ENCODE assay signal across 10 mouse cellular contexts in genomic region chr1:137901996-137902395, GRCm38 (mm10).
DNase-seq lines count a peak whose midpoint lies in the region; ATAC-seq and TF ChIP-seq lines count a peak whose summit lies in the region.
"Had no signal": no experiment of that assay in that cellular context is flagged by ENCODE, and none has a peak within 500 bp of the region (broad histone marks: within the 10 kb centered on the region; RNA-seq: fewer than 3 reads in every experiment).

No protein-coding gene starts in this region.

- no peak overlapping the region for H3K27ac ChIP-seq in heart, embryonic 16.5 days (ENCODE audit: low read length)
- H3K27ac ChIP-seq in embryonic facial prominence, embryonic 10.5 days (replicated peaks) = no peak overlapping the region; the same call in 1 of the 2 replicates
- peak overlapping the region; percentile 72 for H3K27ac ChIP-seq in hindbrain, embryonic 12.5 days
- H3K27ac ChIP-seq in midbrain, postnatal 0 days (ENCODE audit: low read depth, low read length) = peak overlapping the region; percentile 33; the same call in 1 of the 2 replicates

- peak overlapping the region; percentile 33; the same call in 1 of the 2 replicates for H3K9ac ChIP-seq in heart, embryonic 16.5 days (ENCODE audit: low read length)
- peak overlapping the region; percentile 15 for H3K9ac ChIP-seq in hindbrain, embryonic 12.5 days
- peak overlapping the region; percentile 50; the same call in 1 of the 2 replicates for H3K9ac ChIP-seq in midbrain, postnatal 0 days (replicated peaks; ENCODE audit: low read length, poor library complexity, severe bottlenecking)

- 64% methylated on average over 4 of the region's 4 CpGs for WGBS in heart, embryonic 16.5 days
- 59% methylated on average over 4 of the region's 4 CpGs for WGBS in embryonic facial prominence, embryonic 10.5 days
- 41% methylated on average over 4 of the region's 4 CpGs for WGBS in hindbrain, embryonic 12.5 days
- WGBS in midbrain, postnatal 0 days = 20% methylated on average over 4 of the region's 4 CpGs

- no peaks in the 10 kb centered on the region for H3K9me3 ChIP-seq in heart, embryonic 16.5 days (replicated peaks; ENCODE audit: control insufficient read depth, low read length)
- no peaks in the 10 kb centered on the region for H3K9me3 ChIP-seq in embryonic facial prominence, embryonic 10.5 days
- H3K9me3 ChIP-seq in hindbrain, embryonic 12.5 days (replicated peaks) = no peaks in the 10 kb centered on the region
- H3K9me3 ChIP-seq in midbrain, postnatal 0 days (ENCODE audit: low read length) = no peaks in the 10 kb centered on the region

- ATAC-seq in heart, embryonic 16.5 days (replicated peaks; ENCODE audit: extremely low read depth, insufficient read depth, low FRiP score) = no peak
- ATAC-seq in hindbrain, embryonic 12.5 days (ENCODE audit: low FRiP score) = no peak
- no peak for ATAC-seq in midbrain, postnatal 0 days (ENCODE audit: low FRiP score)

- TF ChIP-seq CTCF in midbrain, postnatal 0 days (IDR thresholded peaks at IDR 0.05) = no peak

- H3K36me3 ChIP-seq in heart, embryonic 16.5 days (ENCODE audit: control insufficient read depth, insufficient read depth) = no peaks in the 10 kb centered on the region
- peaks cover 5% of the 10 kb centered on the region; the same call in 1 of the 2 replicates for H3K36me3 ChIP-seq in embryonic facial prominence, embryonic 10.5 days (replicated peaks)
- H3K36me3 ChIP-seq in hindbrain, embryonic 12.5 days = no peaks in the 10 kb centered on the region
- no peaks in the 10 kb centered on the region for H3K36me3 ChIP-seq in midbrain, postnatal 0 days (ENCODE audit: insufficient read depth, low read length)

- H3K4me2 ChIP-seq in heart, embryonic 16.5 days (ENCODE audit: low read depth, low read length) = peak overlapping the region; percentile 48
- H3K4me2 ChIP-seq in hindbrain, embryonic 12.5 days (replicated peaks) = peak overlapping the region; percentile 50
- peak overlapping the region; percentile 59 for H3K4me2 ChIP-seq in midbrain, postnatal 0 days (ENCODE audit: low read depth, low read length, poor library complexity, severe bottlenecking)

- H3K4me1 ChIP-seq in heart, embryonic 16.5 days (ENCODE audit: control insufficient read depth, insufficient read depth, low read length) = peaks cover 22% of the 10 kb centered on the region
- peaks cover 49% of the 10 kb centered on the region for H3K4me1 ChIP-seq in embryonic facial prominence, embryonic 10.5 days
- peaks cover 29% of the 10 kb centered on the region for H3K4me1 ChIP-seq in hindbrain, embryonic 12.5 days
- 0 out of 2 replicates have a peak, but pooled peaks cover 5% of the 10 kb centered on the region for H3K4me1 ChIP-seq in midbrain, postnatal 0 days (ENCODE audit: insufficient read depth, low read length)

- no peak for DNase-seq in heart, adult 18-20 months
- DNase-seq in embryonic facial prominence, embryonic 10.5 days (ENCODE audit: low spot score) = no peak
- no peak for DNase-seq in midbrain, postnatal 0 days (ENCODE audit: low spot score)
- DNase-seq in adipocyte (ENCODE audit: low spot score) = no peak
- no peak for DNase-seq in c-Kit-positive CD71-positive TER-119-positive erythroid progenitor cells, embryonic 14.5 days (ENCODE audit: low spot score)
- DNase-seq in testis, postnatal 10 days (ENCODE audit: low spot score) = no peak
- DNase-seq: cerebellum, adult 8-10 months; gastrocnemius, postnatal 10 days had no signal

- H3K4me3 ChIP-seq in heart, embryonic 16.5 days (ENCODE audit: low read length) = peak overlapping the region; percentile 15; the same call in 1 of the 2 replicates
- peak overlapping the region; percentile 79 for H3K4me3 ChIP-seq in embryonic facial prominence, embryonic 10.5 days
- H3K4me3 ChIP-seq in hindbrain, embryonic 12.5 days = peak overlapping the region; percentile 63
- peak overlapping the region; percentile 70 for H3K4me3 ChIP-seq in midbrain, postnatal 0 days (ENCODE audit: low read depth, low read length)

- no peaks in the 10 kb centered on the region for H3K27me3 ChIP-seq in heart, embryonic 16.5 days (ENCODE audit: control insufficient read depth, insufficient read depth, low read length)
- no peaks in the 10 kb centered on the region for H3K27me3 ChIP-seq in embryonic facial prominence, embryonic 10.5 days (replicated peaks; ENCODE audit: low read depth, poor library complexity, severe bottlenecking)
- no peaks in the 10 kb centered on the region for H3K27me3 ChIP-seq in hindbrain, embryonic 12.5 days
- no peaks in the 10 kb centered on the region for H3K27me3 ChIP-seq in midbrain, postnatal 0 days (ENCODE audit: insufficient read depth, low read length)

Comparison
In these comparisons a context has a peak if more than half of its experiments do, and no peak if none do; other contexts are left out.
1. H3K27ac ChIP-seq: peak in hindbrain, embryonic 12.5 days (single experiment) and midbrain, postnatal 0 days (single experiment); none in heart, embryonic 16.5 days (single experiment) and embryonic facial prominence, embryonic 10.5 days (single experiment).
2. H3K4me3 ChIP-seq: peak in every context shown above with its lines; median percentile 79 in embryonic facial prominence, embryonic 10.5 days; 70 in midbrain, postnatal 0 days; 63 in hindbrain, embryonic 12.5 days; 15 in heart, embryonic 16.5 days.
3. Peak in every context shown above with its lines, with median percentiles within 50 percentile points of each other: H3K4me2 ChIP-seq and H3K9ac ChIP-seq.